Mouse (Mus musculus) neutrophil, adult 83 days (primary cell): Measurements from ENCODE around the gene Tra2a. TPM values are rescaled to one million over a fixed set of nuclear protein-coding genes. Genes with fewer than 3 reads are reported as not detected.

ENCODE experiments used
- total RNA-seq, 2 experiments: library from RNA; stranded (reverse); gene quantifications; one replicate each; pipeline ENCODE4 v1.2.4; 2023

The Tra2a gene
- 100 to 1,000 TPM; 146 to 170 TPM for total RNA-seq

DNA sequence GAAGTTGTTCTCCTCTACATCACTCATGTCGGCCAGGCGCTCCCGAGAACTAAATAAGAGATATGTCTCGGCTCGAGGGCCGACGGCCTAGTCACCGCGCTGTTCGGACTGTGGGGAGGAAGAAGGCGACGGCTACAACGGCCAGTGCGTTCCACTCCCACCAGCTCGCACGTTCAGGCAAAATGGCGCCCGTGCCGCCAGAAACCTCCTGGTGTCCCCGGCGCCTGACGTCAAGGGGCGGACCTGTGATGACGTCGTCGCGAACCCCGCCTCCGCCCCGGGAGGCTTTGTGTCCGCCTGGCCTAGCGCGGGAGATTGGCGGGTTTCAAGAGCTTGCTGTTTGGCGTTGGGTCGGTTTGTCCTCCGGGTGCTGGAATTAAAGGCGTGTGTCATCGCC is at the start of gene Tra2a:
Gene Tra2a (minus strand): TSS at position 187 of the 397 bp plus-strand sequence.

GRCm38 (mm10) chr6:49214928-49215747 is 48.7 kb downstream of the Tra2a start, which contains the start of gene Igf2bp3:
Gene Igf2bp3, minus strand, starts transcription at chr6:49214957.

Other genes with a start within 250 kb of the Tra2a start
- under 1 TPM; 0.24 to 0.61 TPM for gene Gpnmb, start 227.5 kb downstream of the Tra2a start, total RNA-seq
- gene Malsu1, start 190.2 kb downstream of the Tra2a start, total RNA-seq: 10 to 100 TPM; 16.1 to 20.9 TPM
- under 1 TPM in 1 of 2 experiments, not detected in 1; 0.13 TPM for gene Igf2bp3, start 49.1 kb downstream of the Tra2a start, total RNA-seq
- gene Ccdc126, start 55.2 kb upstream of the Tra2a start, total RNA-seq: 10 to 100 TPM; 16.8 to 17.8 TPM
- gene Fam221a, start 103.7 kb upstream of the Tra2a start, total RNA-seq: 1 to 10 TPM; 3.6 to 4.7 TPM
- gene Stk31, start 131.6 kb upstream of the Tra2a start, total RNA-seq: not detected